Mouse (Mus musculus): ENCODE measurements around the gene Rad23a. TPM values are rescaled to one million over a fixed set of nuclear protein-coding genes. Genes with fewer than 3 reads are reported as not detected.

The Rad23a gene
- polyA plus RNA-seq, 1 experiment, result 47.5 TPM

GRCm38 (mm10) chr8:84790537-84790936, 49.9 kb downstream of the Rad23a start:
- no peak overlapping the region for H3K27ac ChIP-seq (ENCODE audit: insufficient read depth, low read depth, low read length)
- peaks cover 19% of the 10 kb centered on the region for H3K4me1 ChIP-seq (ENCODE audit: control insufficient read depth, insufficient read depth, insufficient read length, low read length)
- TF ChIP-seq CTCF (IDR thresholded peaks at IDR 0.05; ENCODE audit: extremely low read depth, insufficient read length, insufficient replicate concordance, low read depth, low read length) (no peak), POLR2A (IDR thresholded peaks at IDR 0.05; ENCODE audit: low read depth, low read length) (no peak)
- H3K27me3 ChIP-seq (ENCODE audit: control insufficient read depth, insufficient read depth, low read length), result 0 out of 2 replicates have a peak, but pooled peaks cover 8% of the 10 kb centered on the region
- H3K36me3 ChIP-seq (ENCODE audit: control insufficient read depth, insufficient read depth, low read length), result no peaks in the 10 kb centered on the region
- WGBS, result 35% methylated on average over 2 of the region's 2 CpGs
- H3K4me3 ChIP-seq (ENCODE audit: low read depth, low read length), result no peak overlapping the region

GRCm38 (mm10) chr8:84789855-84790486, 50.5 kb downstream of the Rad23a start:
- H3K27me3 ChIP-seq (ENCODE audit: control insufficient read depth, insufficient read depth, low read length), result peaks cover 11% of the 10 kb centered on the region
- no peak for TF ChIP-seq CTCF (IDR thresholded peaks at IDR 0.05; ENCODE audit: extremely low read depth, insufficient read length, insufficient replicate concordance, low read depth, low read length)
- no peaks in the 10 kb centered on the region for H3K36me3 ChIP-seq (ENCODE audit: control insufficient read depth, insufficient read depth, low read length)
- peaks cover 24% of the 10 kb centered on the region for H3K4me1 ChIP-seq (ENCODE audit: control insufficient read depth, insufficient read depth, insufficient read length, low read length)
- 80% methylated on average over 9 of the region's 9 CpGs for WGBS
- H3K4me3 ChIP-seq (ENCODE audit: low read depth, low read length), result no peak overlapping the region
- H3K27ac ChIP-seq (ENCODE audit: insufficient read depth, low read depth, low read length), result no peak overlapping the region

- Histone ChIP-seq H3K27ac (ENCODE audit: insufficient read depth, low read depth, low read length) (peak overlapping the region; percentile 44), H3K27me3 (ENCODE audit: control insufficient read depth, insufficient read depth, low read length) (peaks cover 17% of the 10 kb centered on the region), H3K4me3 (ENCODE audit: low read depth, low read length) (no peak overlapping the region), H3K36me3 (ENCODE audit: control insufficient read depth, insufficient read depth, low read length) (no peaks in the 10 kb centered on the region), H3K4me1 (ENCODE audit: control insufficient read depth, insufficient read depth, insufficient read length, low read length) (peaks cover 27% of the 10 kb centered on the region)
- 80% methylated on average over 5 of the region's 5 CpGs for WGBS
- TF ChIP-seq POLR2A (IDR thresholded peaks at IDR 0.05; ENCODE audit: low read depth, low read length) (no peak), CTCF (IDR thresholded peaks at IDR 0.05; ENCODE audit: extremely low read depth, insufficient read length, insufficient replicate concordance, low read depth, low read length) (no peak)
Observed at GRCm38 (mm10) chr8:84789345-84789744, 51.1 kb downstream of the Rad23a start.

DNA sequence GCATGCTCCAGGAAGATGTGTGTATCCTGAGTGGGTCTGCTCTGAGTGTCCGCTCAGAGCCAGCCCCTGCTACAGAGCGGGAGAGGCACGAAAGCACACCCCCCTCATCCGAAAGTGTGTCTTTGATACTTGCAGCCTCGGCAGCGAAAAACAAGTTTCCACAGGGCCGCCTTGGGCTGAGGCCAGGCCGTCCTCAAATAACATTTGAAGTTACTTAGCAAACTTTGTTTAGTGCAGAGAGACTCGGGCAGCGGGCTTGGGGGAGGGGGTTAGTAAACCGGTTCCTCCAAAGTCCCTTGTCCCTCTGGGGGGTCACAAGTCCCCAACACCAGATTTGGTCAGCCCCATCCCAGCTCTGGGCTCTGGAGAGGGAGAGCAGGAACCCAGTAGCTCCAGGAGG, 51.6 kb downstream of the Rad23a start:
- WGBS, result 65% methylated on average over 11 of the region's 11 CpGs
- H3K4me3 ChIP-seq (ENCODE audit: low read depth, low read length), result no peak overlapping the region
- peaks cover 30% of the 10 kb centered on the region for H3K4me1 ChIP-seq (ENCODE audit: control insufficient read depth, insufficient read depth, insufficient read length, low read length)

DNA sequence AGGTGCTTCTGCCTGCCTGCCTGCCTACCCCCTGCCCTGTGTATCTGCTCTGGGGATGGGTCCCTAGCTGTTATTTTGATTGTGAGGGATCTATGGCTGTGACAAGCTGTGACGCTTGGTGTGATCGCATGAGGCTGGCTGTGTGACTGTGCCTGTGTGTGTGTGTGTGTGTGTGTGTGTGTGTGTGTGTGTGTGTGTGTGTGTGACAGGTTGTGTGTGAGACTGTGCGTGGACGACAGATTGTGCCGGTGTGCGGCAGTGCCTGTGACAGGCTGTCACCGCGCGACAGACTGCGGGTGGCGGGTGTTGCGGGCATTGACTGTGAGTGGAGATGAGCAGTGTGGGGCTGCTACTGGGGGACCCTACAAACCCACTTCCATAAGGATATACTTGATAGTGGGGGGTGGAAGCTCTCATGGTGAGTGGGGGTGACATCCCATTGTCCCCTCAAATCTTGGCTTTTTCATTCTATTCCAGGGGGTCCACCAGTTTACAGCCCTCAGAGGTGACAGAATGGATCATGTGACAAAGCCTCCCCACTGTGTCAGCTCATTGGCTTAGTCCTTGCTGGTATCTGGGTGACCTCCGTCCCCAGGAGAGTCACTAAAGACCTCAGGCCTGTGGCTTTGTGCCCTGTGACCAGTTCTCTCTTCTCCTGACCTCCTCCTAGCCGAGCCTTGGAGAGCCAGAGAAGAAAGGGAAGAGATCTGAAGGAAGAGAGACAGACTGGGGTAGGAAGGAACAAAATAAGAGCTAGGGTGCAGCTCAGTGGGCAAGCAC, 52.8 kb downstream of the Rad23a start:
- WGBS, result 78% methylated on average over 14 of the region's 14 CpGs

More for the DNA sequence above, 51.6 kb downstream of the Rad23a start:
- Histone ChIP-seq H3K36me3 (ENCODE audit: control insufficient read depth, insufficient read depth, low read length) (no peaks in the 10 kb centered on the region), H3K27ac (ENCODE audit: insufficient read depth, low read depth, low read length) (peak overlapping the region; percentile 44), H3K27me3 (ENCODE audit: control insufficient read depth, insufficient read depth, low read length) (peaks cover 22% of the 10 kb centered on the region)
- no peak for TF ChIP-seq CTCF (IDR thresholded peaks at IDR 0.05; ENCODE audit: extremely low read depth, insufficient read length, insufficient replicate concordance, low read depth, low read length)

DNA sequence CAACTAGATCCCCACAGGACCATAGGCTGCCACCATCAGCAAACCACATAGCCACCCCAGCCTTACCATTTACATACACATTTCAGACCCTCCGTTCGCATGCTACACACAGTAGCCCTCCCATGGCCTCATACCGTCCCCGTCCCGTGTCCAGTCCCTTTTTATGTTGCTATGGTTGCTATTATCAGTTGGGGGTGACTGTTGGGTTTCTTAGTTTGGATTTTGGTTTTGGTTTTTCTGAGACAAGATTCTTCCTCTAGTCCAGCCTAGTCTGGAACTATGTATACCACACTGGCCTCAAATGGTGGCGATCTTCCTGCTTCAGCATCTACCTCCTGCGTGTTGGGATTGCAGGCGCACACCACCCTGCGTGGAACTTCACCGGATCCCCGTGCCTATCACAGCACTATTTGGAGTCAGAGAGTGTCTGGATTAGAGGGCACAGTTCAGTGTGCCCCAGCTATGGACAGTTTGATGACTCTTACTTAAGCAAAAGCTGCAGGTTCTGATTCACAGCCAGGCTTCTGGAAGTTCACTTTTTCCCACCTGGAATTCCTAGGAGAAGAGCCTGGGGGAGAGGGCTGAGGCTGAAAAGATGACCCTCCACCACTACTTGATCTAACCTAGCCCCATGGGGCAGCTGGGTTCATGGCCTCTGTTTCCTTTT, 53.5 kb downstream of the Rad23a start:
- Histone ChIP-seq H3K27ac (ENCODE audit: insufficient read depth, low read depth, low read length) (no peak overlapping the region), H3K4me1 (ENCODE audit: control insufficient read depth, insufficient read depth, insufficient read length, low read length) (peaks cover 30% of the 10 kb centered on the region), H3K4me3 (ENCODE audit: low read depth, low read length) (no peak overlapping the region), H3K36me3 (ENCODE audit: control insufficient read depth, insufficient read depth, low read length) (no peaks in the 10 kb centered on the region), H3K27me3 (ENCODE audit: control insufficient read depth, insufficient read depth, low read length) (peaks cover 22% of the 10 kb centered on the region)
- 73% methylated on average over 11 of the region's 11 CpGs for WGBS
- TF ChIP-seq CTCF (IDR thresholded peaks at IDR 0.05; ENCODE audit: extremely low read depth, insufficient read length, insufficient replicate concordance, low read depth, low read length), result no peak

More for the DNA sequence above, 52.8 kb downstream of the Rad23a start:
- no peaks in the 10 kb centered on the region for H3K36me3 ChIP-seq (ENCODE audit: control insufficient read depth, insufficient read depth, low read length)
- TF ChIP-seq CTCF (IDR thresholded peaks at IDR 0.05; ENCODE audit: extremely low read depth, insufficient read length, insufficient replicate concordance, low read depth, low read length) (no peak), POLR2A (IDR thresholded peaks at IDR 0.05; ENCODE audit: low read depth, low read length) (no peak)
- H3K4me1 ChIP-seq (ENCODE audit: control insufficient read depth, insufficient read depth, insufficient read length, low read length), result peaks cover 30% of the 10 kb centered on the region
- H3K27ac ChIP-seq (ENCODE audit: insufficient read depth, low read depth, low read length), result no peak overlapping the region
- no peak overlapping the region for H3K4me3 ChIP-seq (ENCODE audit: low read depth, low read length)
- H3K27me3 ChIP-seq (ENCODE audit: control insufficient read depth, insufficient read depth, low read length), result peaks cover 22% of the 10 kb centered on the region
